Mouse (Mus musculus) forebrain, postnatal 0 days (tissue): ENCODE measurements around the gene Olfr262. TPM values are rescaled to one million over a fixed set of nuclear protein-coding genes. Genes with fewer than 3 reads are reported as not detected.
"Not testable (repeated sequence)": the region's sequence is repeated elsewhere in the genome, so short reads cannot be mapped to it uniquely, and the experiment has no call there.

Experiments
- ATAC-seq: fragments of 200-750 bp; cut with Nextera tagmentation; 2 replicates; pipeline ENCODE4 v1.8.0; 2017; ENCODE audit warnings: mild to moderate bottlenecking, moderate library complexity
- DNase-seq: peaks from one replicate; pipeline ENCODE4 v3.0.0-alpha.2; 2015
- H3K27ac ChIP-seq: fragments of 300-500 bp; sonication (generic); 2 replicates; pipeline ENCODE4 v1.5.1; 2014; ENCODE audit warnings: low read depth, mild to moderate bottlenecking, antibody characterized with exemption, low read length, moderate library complexity, mixed read lengths
- H3K27me3 ChIP-seq: fragments of 300-500 bp; sonication (generic); 2 replicates; pipeline ENCODE4 v1.6.1; 2014; ENCODE audit warnings: mild to moderate bottlenecking, low read length, mixed read lengths; ENCODE audit not compliant: insufficient read depth
- H3K36me3 ChIP-seq: fragments of 300-500 bp; sonication (generic); 2 replicates; pipeline ENCODE4 v1.6.1; 2014; ENCODE audit warnings: mild to moderate bottlenecking, moderate library complexity; ENCODE audit not compliant: insufficient read depth
- H3K4me1 ChIP-seq: fragments of 300-500 bp; sonication (generic); 2 replicates; pipeline ENCODE4 v1.6.1; 2014; ENCODE audit warnings: antibody characterized with exemption; ENCODE audit not compliant: insufficient read depth
- H3K4me2 ChIP-seq: fragments of 300-500 bp; sonication (generic); 2 replicates; pipeline ENCODE4 v1.6.1; 2014; ENCODE audit warnings: low read depth, mild to moderate bottlenecking, moderate library complexity
- H3K4me3 ChIP-seq: fragments of 300-500 bp; sonication (generic); 2 replicates; pipeline ENCODE4 v1.5.1; 2014; ENCODE audit warnings: low read depth, low read length, mixed read lengths
- H3K9ac ChIP-seq: fragments of 300-500 bp; sonication (generic); 2 replicates; pipeline ENCODE4 v1.6.1; 2014; ENCODE audit warnings: mild to moderate bottlenecking
- H3K9me3 ChIP-seq: fragments of 300-500 bp; sonication (generic); 2 replicates; pipeline ENCODE4 v1.6.1; 2016; ENCODE audit warnings: low read length
- CTCF ChIP-seq: sonication (generic); IDR thresholded peaks from 2 replicates; pipeline ENCODE4 v1.5.1; 2016; ENCODE audit warnings: antibody characterized with exemption, control low read depth, low read depth
- WGBS: fragments of 180-500 bp; shearing (Covaris S2); extraction: QIAGEN DNeasy Blood & Tissue Kit; methylation state at CpG from one replicate; pipeline ENCODE4 v1.1.7; 2014; 5-methylcytosine and 5-hydroxymethylcytosine counted together
- polyA plus RNA-seq: library from polyadenylated mRNA; unstranded; fragments of >200 nt; fragmentation: Nextera tagmentation; extraction: Ambion mirVana; gene quantifications from 2 replicates; pipeline ENCODE4 v1.2.1, GENCODE M21; 2015
- total RNA-seq: library from RNA; depleted of rRNA; stranded (reverse); fragments of >200 nt; gene quantifications from 2 replicates; pipeline ENCODE4 v1.2.3, GENCODE M21; 2014; rRNA removed

The Olfr262 gene
- total RNA-seq: not detected in 2 replicates
- not detected in 2 replicates for polyA plus RNA-seq

GRCm38 (mm10) chr19:12241559-12241958, at the start of gene Olfr262:
Olfr262 (minus strand) TSS chr19:12241659.
- Histone ChIP-seq H3K9me3 (no peaks in the 10 kb centered on the region), H3K27me3 (no peaks in the 10 kb centered on the region), H3K4me2 (no peak within 1 kb of the TSS), H3K9ac (no peak within 1 kb of the TSS), H3K27ac (no peak within 1 kb of the TSS), H3K4me3 (no peak within 1 kb of the TSS), H3K4me1 (no peaks in the 10 kb centered on the region), H3K36me3 (no peaks in the 10 kb centered on the region)
- ATAC-seq: no peak
- TF ChIP-seq CTCF: no peak
- WGBS: 89% methylated on average over 1 of the region's 1 CpGs
- no peak for DNase-seq

DNA sequence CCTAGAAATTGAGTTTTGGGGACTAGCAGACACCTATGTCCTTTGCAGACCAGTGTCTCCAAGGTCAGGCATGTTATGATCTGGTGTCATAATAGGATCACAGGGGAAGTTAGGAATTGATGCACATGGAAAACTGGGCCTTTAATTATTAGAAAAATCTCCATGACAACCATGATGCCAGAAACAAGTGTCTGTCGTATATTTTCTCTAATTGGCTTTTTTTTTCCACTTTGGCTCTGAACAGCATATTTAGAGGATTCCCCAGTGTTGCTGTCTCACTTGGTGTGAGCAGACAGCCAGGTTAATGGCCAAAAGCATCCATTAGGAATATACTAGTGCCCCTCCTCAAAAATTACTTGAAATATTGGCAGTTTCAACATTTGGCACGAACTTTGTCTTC, 38.1 kb upstream of the Olfr262 start, which contains the start of gene Olfr1434:
Gene Olfr1434 (plus strand): TSS at position 301 of the 400 bp plus-strand sequence.
- ATAC-seq (no peak), DNase-seq (no peak)
- 66% methylated on average over 2 of the region's 2 CpGs for WGBS
- H3K27me3 ChIP-seq: no peaks in the 10 kb centered on the region
- no peak within 1 kb of the TSS for H3K9ac ChIP-seq
- H3K9me3 ChIP-seq: no peaks in the 10 kb centered on the region
- no peak within 1 kb of the TSS for H3K4me3 ChIP-seq
- no peak for TF ChIP-seq CTCF
- H3K4me2 ChIP-seq: no peak within 1 kb of the TSS
- H3K4me1 ChIP-seq: no peaks in the 10 kb centered on the region
- no peaks in the 10 kb centered on the region for H3K36me3 ChIP-seq
- no peak within 1 kb of the TSS for H3K27ac ChIP-seq

DNA sequence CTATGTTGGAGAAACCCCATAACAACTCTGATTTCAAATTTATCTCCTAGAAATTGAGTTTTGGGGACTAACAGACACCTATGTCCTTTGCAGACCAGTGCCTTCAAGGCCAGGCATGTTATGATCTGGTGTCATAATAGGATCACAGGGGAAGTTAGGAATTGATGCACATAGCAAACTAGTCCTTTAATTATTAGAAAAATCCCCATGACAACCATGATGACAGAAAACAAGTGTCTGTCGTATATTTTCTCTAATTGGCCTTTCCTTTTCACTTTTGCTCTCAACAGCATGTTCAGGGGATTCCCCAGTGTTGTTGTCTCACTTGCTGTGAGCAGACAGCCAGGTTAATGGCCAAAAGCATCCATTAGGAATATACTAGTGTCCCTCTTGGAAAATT, 19.3 kb upstream of the Olfr262 start, which contains the start of gene Olfr235:
Gene Olfr235 (plus strand): TSS at position 301 of the 400 bp plus-strand sequence.
- no peaks in the 10 kb centered on the region for H3K36me3 ChIP-seq
- ATAC-seq (no peak), DNase-seq (no peak)
- no peak for TF ChIP-seq CTCF
- H3K4me1 ChIP-seq: no peaks in the 10 kb centered on the region
- H3K9me3 ChIP-seq: no peaks in the 10 kb centered on the region
- no peak within 1 kb of the TSS for H3K9ac ChIP-seq
- H3K4me3 ChIP-seq: no peak within 1 kb of the TSS
- WGBS: 48% methylated on average over 1 of the region's 1 CpGs
- H3K4me2 ChIP-seq: no peak within 1 kb of the TSS
- no peak within 1 kb of the TSS for H3K27ac ChIP-seq
- no peaks in the 10 kb centered on the region for H3K27me3 ChIP-seq

DNA sequence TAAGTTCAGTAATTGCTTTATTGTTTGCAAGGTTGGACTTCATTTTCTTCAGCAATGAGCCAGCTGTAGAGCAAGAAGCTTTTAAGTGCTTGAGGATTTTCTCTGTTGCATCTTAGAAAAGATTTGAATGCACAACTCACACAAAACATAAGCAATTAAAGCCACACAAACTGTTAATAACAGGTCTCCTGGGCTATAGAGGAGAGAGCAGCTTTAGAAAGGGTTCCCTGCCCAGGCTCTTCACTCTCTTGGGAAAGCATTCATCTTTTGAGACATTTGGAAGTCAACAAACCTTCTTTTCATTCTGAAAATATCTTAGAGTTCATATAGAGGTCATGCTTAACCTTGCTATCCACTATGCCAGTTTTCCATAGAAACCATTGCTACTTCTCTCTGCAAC, 9.0 kb downstream of the Olfr262 start, which contains the start of gene Olfr1432:
Gene Olfr1432 (minus strand): TSS at position 101 of the 400 bp plus-strand sequence.
- not testable (repeated sequence) for H3K9me3 ChIP-seq, H3K4me2 ChIP-seq, H3K4me1 ChIP-seq, ATAC-seq, H3K27ac ChIP-seq, H3K36me3 ChIP-seq, DNase-seq, H3K9ac ChIP-seq, H3K27me3 ChIP-seq, H3K4me3 ChIP-seq

DNA sequence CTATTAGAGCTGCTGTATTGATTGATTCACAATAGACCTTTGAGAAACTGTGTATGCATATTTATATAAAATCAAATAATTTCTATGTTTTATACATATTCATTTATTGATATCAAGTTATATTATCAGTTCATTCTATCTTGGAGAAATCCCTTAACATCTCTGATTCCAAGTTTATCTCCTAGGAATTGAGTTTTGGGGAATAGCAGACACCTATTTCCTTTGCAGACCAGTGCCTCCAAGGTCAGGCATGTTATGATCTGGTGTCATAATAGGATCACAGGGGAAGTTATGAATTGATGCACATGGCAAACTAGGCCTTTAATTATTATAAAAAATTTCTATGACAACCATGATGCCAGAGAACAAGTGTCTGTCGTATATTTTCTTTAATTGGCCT, 41.1 kb downstream of the Olfr262 start, which contains the start of gene Olfr1431:
Gene Olfr1431 (plus strand): TSS at position 301 of the 400 bp plus-strand sequence.
- DNase-seq (no peak), ATAC-seq (no peak)
- H3K9me3 ChIP-seq: no peaks in the 10 kb centered on the region
- no peaks in the 10 kb centered on the region for H3K27me3 ChIP-seq
- no peak for TF ChIP-seq CTCF
- no peak within 1 kb of the TSS for H3K9ac ChIP-seq
- WGBS: 75% methylated on average over 1 of the region's 1 CpGs
- no peak within 1 kb of the TSS for H3K4me3 ChIP-seq
- H3K36me3 ChIP-seq: no peaks in the 10 kb centered on the region
- H3K27ac ChIP-seq: no peak within 1 kb of the TSS
- H3K4me2 ChIP-seq: no peak within 1 kb of the TSS
- no peaks in the 10 kb centered on the region for H3K4me1 ChIP-seq

DNA sequence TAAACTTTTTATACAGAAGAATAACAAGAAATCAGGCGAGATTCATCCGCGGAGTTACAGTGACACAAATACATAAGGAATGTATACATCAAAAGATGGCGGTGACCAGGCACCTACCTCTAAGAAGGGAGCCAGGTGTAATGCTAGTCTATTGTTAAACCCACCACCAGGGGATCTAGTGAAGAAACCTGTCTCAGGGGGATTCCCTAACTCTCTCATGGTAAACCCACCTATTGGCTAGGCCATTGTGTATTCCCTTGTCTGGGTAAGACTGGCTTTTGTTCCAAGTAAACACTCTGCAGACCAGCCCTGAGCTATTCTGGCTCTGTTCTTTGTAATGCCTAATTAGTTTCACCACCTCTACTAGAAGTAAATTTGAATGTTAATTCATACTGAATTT, 42.4 kb downstream of the Olfr262 start:
- not testable (repeated sequence) for H3K9ac ChIP-seq, H3K27ac ChIP-seq, DNase-seq, H3K4me1 ChIP-seq, H3K4me2 ChIP-seq, H3K9me3 ChIP-seq, H3K4me3 ChIP-seq, H3K27me3 ChIP-seq, H3K36me3 ChIP-seq, ATAC-seq
- 81% methylated on average over 4 of the region's 4 CpGs for WGBS

Other genes starting within 250 kb of the Olfr262 start
- gene Olfr1423, start 200.3 kb downstream of the Olfr262 start, total RNA-seq: not detected in 2 replicates
- not detected in 2 replicates for gene Olfr1423, start 200.3 kb downstream of the Olfr262 start, polyA plus RNA-seq
- gene Olfr1424, start 179.0 kb downstream of the Olfr262 start, total RNA-seq: not detected in 2 replicates
- gene Olfr1424, start 179.0 kb downstream of the Olfr262 start, polyA plus RNA-seq: not detected in 2 replicates
- not detected in 2 replicates for gene Olfr1425, start 163.9 kb downstream of the Olfr262 start, total RNA-seq
- gene Olfr1425, start 163.9 kb downstream of the Olfr262 start, polyA plus RNA-seq: not detected in 2 replicates
- not detected in 2 replicates for gene Olfr1426, start 149.6 kb downstream of the Olfr262 start, total RNA-seq
- gene Olfr1426, start 149.6 kb downstream of the Olfr262 start, polyA plus RNA-seq: not detected in 2 replicates
- gene Olfr1427, start 138.3 kb downstream of the Olfr262 start, total RNA-seq: not detected in 2 replicates
- gene Olfr1427, start 138.3 kb downstream of the Olfr262 start, polyA plus RNA-seq: not detected in 2 replicates
- gene Olfr1428, start 125.8 kb downstream of the Olfr262 start, total RNA-seq: not detected in 2 replicates
- gene Olfr1428, start 125.8 kb downstream of the Olfr262 start, polyA plus RNA-seq: not detected in 2 replicates
- gene Olfr76, start 118.5 kb downstream of the Olfr262 start, total RNA-seq: not detected in 2 replicates
- gene Olfr76, start 118.5 kb downstream of the Olfr262 start, polyA plus RNA-seq: not detected in 2 replicates
- not detected in 2 replicates for gene Olfr1555-ps1, start 71.5 kb downstream of the Olfr262 start, total RNA-seq
- gene Olfr1555-ps1, start 71.5 kb downstream of the Olfr262 start, polyA plus RNA-seq: not detected in 2 replicates
- not detected in 2 replicates for gene Olfr1431, start 41.0 kb downstream of the Olfr262 start, total RNA-seq
- gene Olfr1431, start 41.0 kb downstream of the Olfr262 start, polyA plus RNA-seq: not detected in 2 replicates
- gene Olfr1432, start 9.1 kb downstream of the Olfr262 start, total RNA-seq: not detected in 2 replicates
- not detected in 2 replicates for gene Olfr1432, start 9.1 kb downstream of the Olfr262 start, polyA plus RNA-seq
- gene Olfr235, start 19.4 kb upstream of the Olfr262 start, total RNA-seq: not detected in 2 replicates
- gene Olfr235, start 19.4 kb upstream of the Olfr262 start, polyA plus RNA-seq: not detected in 2 replicates
- not detected in 2 replicates for gene Olfr1434, start 38.2 kb upstream of the Olfr262 start, total RNA-seq
- gene Olfr1434, start 38.2 kb upstream of the Olfr262 start, polyA plus RNA-seq: not detected in 2 replicates
- not detected in 2 replicates for gene Olfr1436, start 57.5 kb upstream of the Olfr262 start, total RNA-seq
- not detected in 2 replicates for gene Olfr1436, start 57.5 kb upstream of the Olfr262 start, polyA plus RNA-seq
- not detected in 2 replicates for gene Olfr1437, start 83.4 kb upstream of the Olfr262 start, total RNA-seq
- gene Olfr1437, start 83.4 kb upstream of the Olfr262 start, polyA plus RNA-seq: not detected in 2 replicates
- gene Olfr1438-ps1, start 94.3 kb upstream of the Olfr262 start, total RNA-seq: not detected in 2 replicates
- gene Olfr1438-ps1, start 94.3 kb upstream of the Olfr262 start, polyA plus RNA-seq: not detected in 2 replicates
- not detected in 2 replicates for gene Olfr1440, start 145.6 kb upstream of the Olfr262 start, total RNA-seq
- gene Olfr1440, start 145.6 kb upstream of the Olfr262 start, polyA plus RNA-seq: not detected in 2 replicates
- not detected in 2 replicates for gene Olfr1441, start 175.8 kb upstream of the Olfr262 start, total RNA-seq
- gene Olfr1441, start 175.8 kb upstream of the Olfr262 start, polyA plus RNA-seq: not detected in 2 replicates
- not detected in 2 replicates for gene Pfpl, start 186.2 kb upstream of the Olfr262 start, total RNA-seq
- 0.04 TPM in 1 of 2 replicates, not detected in the other for gene Pfpl, start 186.2 kb upstream of the Olfr262 start, polyA plus RNA-seq
- gene Mpeg1, start 219.1 kb upstream of the Olfr262 start, total RNA-seq: 3.2 and 3.5 TPM in 2 replicates
- gene Mpeg1, start 219.1 kb upstream of the Olfr262 start, polyA plus RNA-seq: 0.63 and 1.1 TPM in 2 replicates